Mouse (Mus musculus) heart, adult 11 months (tissue): ENCODE measurements around the gene Ackr2.

Experiments
- DNase-seq: peaks from one replicate; pipeline ENCODE4 v3.0.0; 2022

The Ackr2 gene

DNA sequence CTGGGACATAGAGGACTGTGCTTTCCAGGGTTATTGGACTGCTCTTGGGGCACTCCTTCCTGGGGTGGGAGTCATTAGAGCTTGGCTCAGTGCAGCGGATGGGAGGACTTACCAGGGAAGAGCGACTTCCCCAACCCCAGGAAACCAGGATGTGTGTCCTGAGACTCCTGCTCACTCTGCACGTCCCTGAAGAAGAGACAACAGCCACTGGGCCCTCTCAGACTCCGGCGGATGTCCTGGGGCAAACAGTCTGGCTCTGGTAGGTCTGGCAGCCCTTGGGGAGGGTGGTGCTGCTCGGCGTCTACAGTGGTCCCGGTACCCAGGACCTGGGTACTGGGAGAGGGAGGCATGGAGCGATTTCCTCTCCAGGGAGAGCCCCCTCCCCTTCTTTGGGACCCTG is at the start of gene Ackr2:
Ackr2 (plus strand) TSS at position 111 of the 400 bp plus-strand sequence.
- DNase-seq = peak; percentile 94

DNA sequence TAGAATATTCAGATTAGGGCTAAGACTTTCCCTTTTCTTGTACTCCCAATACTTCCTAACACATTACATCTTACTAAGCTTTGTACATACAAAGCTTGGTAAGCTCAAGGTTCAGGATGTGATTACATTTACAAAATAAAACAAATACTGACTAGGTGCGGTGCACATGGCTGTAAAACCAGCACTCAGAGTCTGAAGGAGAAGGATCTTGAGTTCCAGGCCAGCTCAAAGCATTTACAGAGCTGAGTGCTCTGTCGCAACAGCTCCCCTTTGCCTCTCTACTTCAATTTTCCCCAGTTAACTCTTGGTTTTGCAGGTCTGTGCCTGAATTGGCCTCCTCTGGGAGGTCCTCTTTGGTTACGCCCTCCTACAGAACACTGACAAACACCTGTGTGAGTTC is 43.9 kb upstream of the Ackr2 start:
- DNase-seq = no peak

DNA sequence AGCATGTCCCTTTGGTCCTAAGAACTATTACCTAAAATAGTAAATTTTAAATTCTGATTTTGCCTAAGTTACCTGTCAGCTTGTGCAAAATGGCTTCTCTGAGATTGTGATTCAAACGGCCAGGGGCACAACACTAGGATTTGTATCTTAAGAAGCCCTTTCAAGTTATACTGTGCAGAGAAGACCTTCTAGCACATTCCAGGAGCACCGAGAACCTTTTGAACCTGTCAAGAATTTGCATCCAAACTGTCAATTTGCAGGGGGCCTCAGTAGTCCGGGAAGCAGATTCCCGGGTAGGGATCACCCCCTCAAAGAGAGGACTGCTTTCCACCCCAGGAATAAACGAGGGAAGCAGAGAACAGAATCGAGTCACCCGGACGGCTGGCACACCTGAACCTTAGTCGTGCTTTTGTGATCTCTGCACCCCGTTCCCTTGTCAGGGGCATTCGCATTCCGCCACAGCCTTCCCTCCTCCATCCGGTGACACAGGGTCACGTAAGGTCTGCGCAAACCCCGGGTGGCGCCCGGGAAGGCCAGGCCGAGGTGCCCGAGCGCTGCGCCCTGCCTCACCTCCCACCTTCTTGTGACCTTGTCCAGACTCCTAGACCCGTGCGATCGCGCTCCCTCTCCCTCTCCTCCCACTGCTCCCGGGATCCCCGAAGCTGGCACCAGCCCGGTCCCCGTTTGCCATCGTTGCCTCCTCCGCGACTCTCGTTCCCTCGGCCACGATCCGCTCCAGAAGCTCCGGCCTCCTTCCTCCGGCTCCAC is 41.3 kb upstream of the Ackr2 start:
- no peak for DNase-seq

GRCm38 (mm10) chr9:121857474-121858152 is 40.5 kb upstream of the Ackr2 start:
- DNase-seq = peak; percentile 100

DNA sequence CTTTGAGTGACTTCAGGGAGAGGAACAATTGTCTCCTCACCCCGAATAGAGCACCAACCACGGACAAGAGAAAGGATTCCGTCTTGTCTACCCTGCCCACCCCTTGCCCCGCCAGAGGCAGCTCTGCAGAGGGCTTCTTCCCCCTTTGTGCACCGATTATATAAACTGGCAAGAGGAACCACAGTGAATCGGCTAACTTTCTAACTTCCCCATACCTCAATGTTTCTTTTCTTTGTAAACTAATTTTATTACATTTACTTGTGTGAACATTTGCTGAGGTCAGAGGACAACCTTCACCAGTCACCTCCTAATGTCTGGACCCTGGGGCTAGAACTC is 40.0 kb upstream of the Ackr2 start, which contains the start of gene Higd1a:
Higd1a (minus strand) TSS at position 210 of the 336 bp plus-strand sequence.
- DNase-seq = no peak

DNA sequence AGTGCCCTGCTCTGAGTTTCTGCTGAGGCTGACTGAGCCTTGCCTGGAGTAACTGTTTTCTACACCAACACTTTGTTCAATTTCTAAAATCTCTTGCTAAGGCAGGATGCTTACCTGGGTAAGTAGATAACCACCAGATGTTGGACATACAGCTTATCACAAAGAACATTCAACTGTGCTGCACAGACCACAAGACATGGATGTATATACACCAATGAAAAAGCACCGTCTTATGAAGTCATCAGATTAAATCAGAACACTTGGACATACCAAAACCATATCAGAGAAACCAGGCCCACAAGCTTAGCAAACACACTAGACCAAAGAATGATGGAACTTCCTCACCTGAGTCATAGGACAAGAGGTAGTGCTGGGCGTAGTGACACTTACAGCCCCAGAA is 38.8 kb upstream of the Ackr2 start:
- no peak for DNase-seq

DNA sequence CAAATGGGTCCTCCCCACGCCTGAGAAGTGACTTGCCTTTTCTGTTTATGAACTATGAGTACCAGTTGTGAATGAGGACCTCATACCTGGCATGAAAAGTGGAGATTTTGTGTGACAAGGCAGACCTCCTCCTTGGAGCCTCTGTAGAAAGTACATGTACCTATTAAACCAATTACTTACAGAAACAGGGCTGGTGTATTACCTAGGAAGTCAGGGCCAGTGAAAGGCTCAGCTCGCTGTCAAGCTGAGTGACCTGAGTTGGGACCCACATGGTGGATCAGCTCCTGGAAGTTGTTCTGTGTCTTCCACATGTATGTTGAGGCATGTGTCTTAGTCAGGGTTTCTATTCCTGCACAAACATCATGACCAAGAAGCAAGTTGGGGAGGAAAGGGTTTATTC is 37.2 kb upstream of the Ackr2 start:
- DNase-seq = peak; percentile 83

- peak; percentile 22 for DNase-seq
Observed at GRCm38 (mm10) chr9:121864837-121865236, 33.3 kb upstream of the Ackr2 start.

DNA sequence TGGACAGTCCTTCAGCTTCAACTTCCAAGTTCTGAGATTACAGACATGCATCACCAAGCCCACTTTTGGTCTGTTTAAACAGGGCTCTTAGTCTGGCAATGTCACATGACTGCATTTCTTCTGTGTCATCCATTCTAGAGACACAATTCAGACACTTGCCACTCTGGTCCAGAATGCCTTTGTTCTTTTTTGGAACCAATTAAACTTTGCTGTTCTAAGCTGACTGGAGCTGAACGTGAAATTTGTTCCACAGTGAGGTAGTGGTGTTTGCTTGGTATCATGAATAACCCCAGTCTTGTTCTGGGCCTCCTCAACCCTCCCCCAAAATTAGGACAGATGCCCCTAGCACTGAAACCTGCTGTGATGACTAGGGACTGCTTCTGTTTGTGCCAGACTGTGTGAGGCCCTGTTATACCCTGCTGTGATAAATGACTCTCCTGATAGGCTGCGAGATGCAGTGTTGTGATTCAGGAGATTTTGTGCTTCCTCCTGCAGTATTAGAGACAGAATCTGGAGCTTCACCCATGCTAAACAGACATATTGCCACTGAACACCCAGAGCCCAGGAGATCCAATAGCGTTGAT is 32.6 kb upstream of the Ackr2 start:
- peak; percentile 33 for DNase-seq

DNA sequence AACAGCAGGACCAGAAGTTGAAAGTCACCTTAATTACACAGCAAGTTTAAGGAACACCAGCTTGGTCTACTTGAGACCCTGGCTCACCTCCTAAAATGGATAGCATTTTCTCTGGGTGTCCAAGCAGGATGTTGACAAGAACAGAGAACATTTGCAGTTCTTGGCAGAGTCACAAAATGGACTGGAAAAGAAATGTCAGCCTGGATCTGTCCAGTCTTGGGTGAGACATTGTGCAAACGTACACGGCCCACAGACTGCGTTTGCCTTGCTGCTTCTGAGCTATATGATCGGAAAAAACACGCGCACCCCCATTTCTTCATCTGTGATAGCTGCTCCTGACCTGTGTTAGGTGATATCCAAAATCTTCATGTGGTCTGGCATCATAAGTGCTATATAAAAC is 30.5 kb upstream of the Ackr2 start:
- DNase-seq = peak; percentile 95

GRCm38 (mm10) chr9:121868236-121868635 is 29.9 kb upstream of the Ackr2 start:
- DNase-seq = no peak

GRCm38 (mm10) chr9:121869432-121869831 is 28.7 kb upstream of the Ackr2 start:
- peak; percentile 63 for DNase-seq

GRCm38 (mm10) chr9:121869973-121870515 is 28.1 kb upstream of the Ackr2 start:
- peak; percentile 48 for DNase-seq

DNA sequence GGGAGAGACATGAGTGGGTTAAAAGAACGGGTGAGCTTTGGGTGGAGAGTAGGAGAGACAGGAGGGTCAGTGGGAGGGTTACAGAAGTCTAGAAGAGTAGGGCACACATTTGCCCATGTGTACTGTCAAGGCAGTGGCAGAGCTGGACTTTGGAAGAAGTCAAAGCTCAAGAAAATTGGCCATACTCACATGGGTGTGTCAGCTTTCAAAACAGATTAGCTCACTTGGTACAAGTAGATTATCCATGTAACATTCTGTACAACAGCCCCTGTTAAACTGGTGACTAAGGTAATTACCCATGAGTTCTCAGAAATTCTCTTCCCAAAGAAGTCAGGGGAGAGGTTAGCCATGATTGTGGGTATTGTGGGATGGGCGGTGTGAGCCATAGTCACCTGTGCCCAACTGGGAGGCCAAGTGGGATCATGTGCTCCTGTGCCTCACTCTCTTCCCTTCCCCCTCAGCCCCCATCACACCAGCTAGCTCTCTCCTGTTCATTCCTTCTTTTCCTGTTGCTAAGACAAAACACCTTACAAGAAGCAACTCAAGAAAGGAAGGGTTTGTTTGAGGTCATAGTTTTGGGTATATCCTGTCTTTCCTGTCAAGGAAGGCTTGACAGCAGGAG is 26.0 kb upstream of the Ackr2 start:
- DNase-seq = peak; percentile 25

DNA sequence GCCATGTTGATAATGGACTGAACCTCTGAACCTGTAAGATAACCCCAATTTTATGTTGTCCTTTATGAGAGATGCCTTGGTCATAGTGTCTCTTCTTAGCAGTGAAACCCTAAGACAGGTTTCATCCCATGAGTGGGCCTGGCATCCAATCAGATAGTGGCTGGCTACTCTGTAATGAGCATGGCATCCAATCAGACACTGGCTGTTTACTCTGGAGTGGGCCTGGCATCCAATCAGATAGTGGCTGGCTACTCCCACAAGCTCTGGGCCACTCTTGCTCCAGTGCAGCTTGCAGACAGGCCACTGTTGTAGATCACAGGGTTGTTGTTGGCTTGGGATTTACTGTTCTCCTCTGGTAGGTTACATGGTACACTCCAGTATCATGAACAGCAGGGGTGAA is 24.6 kb upstream of the Ackr2 start:
- DNase-seq = no peak

DNA sequence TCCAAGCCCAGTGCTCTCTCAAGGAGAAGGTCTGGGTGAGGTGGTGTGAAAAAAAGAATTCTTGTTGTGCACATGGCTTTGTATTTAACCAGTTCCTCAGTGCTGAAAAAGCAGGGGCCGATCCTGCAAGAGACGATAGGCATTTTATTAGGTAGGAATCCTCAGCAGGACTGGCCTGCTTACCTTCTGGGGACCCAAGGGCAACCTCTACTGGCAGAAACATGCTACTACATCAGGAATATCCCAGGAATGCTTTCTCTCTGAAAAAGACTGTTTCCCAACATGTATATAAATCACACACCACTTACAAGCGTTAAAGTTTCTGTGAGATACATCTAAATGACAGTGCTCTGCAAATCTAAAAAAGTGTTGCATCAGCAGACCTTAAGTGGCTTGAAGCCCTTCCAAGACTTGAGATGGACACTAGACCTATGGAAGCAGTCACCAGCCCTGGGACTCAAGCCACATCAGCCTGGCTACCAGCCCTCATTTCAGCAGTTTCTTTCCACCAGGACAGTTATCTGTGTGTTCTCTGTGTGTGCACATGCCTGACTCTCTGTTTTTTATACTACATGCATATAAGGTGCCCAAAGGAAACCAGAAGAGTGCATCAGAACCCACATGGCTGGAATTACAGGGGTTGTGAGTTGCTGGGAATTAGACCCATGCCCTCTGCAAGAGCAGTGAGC is 21.0 kb upstream of the Ackr2 start:
- DNase-seq = peak; percentile 89

GRCm38 (mm10) chr9:121880840-121881239 is 17.3 kb upstream of the Ackr2 start:
- DNase-seq = peak; percentile 98

DNA sequence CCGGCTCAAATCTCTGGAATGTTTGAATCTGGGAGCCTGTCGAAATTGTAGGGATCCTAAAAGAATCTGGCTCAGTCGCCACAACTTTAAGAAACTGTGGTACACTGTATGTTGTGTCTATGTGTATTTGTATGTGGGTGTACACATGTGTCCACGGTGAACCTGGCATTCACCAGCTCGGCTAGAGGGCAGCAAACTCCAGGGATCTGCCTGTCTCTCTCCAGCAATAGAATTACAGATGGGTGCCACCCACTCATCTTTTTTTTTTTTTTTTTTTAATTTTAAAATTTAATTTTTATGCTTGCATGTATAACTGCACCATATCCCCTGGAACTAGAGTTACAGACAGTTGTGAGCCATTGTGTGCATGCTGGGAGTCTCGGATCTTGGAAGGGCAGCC is 16.9 kb upstream of the Ackr2 start:
- peak; percentile 86 for DNase-seq

DNA sequence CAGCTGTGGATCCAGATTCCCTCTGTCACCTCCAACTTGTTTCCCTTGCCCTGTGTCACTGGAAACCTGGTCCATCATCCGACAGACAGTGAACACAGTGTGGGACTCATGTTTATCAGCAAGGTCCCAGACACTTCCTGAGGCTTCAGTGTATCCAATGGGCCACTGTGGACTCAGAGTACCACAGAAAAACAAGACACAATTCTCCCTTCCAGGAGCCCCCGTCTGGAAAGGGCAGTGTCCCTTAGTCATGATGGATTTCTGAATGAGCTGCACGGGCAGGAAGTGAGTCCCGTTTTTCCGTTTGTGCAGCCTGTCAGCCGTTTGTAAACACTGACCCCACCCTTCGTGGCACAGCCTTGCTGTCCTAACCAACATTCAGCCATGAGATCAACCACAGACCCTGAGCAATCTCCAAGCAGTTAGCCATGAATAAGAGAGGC is 16.1 kb upstream of the Ackr2 start:
- DNase-seq = peak; percentile 96

DNA sequence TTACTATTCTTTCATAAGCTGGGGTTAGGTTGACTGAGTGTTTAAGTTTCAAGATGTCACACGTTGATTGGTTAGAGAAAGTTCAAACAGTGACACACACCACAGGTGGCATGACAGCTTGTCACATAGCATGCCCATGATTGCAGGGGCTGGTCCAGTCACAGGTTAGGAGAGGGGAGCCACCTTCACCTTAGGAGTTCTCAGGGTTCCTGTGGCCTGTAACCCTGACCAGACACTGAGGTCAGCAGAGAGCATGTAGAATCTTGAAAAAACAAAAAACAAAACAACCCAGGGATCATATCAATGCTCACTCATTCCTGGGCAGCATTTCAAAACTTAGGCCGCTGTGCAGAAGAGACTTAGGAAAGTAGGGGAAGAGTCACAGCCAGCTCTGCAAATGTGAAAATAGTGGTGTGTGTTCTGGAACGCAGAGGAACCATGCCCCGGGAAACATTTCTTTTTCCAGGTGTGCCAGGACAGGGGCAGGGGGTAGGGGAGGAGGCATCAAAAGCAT is 8.2 kb upstream of the Ackr2 start:
- no peak for DNase-seq

GRCm38 (mm10) chr9:121890441-121890941 is 7.7 kb upstream of the Ackr2 start:
- DNase-seq = peak; percentile 98

DNA sequence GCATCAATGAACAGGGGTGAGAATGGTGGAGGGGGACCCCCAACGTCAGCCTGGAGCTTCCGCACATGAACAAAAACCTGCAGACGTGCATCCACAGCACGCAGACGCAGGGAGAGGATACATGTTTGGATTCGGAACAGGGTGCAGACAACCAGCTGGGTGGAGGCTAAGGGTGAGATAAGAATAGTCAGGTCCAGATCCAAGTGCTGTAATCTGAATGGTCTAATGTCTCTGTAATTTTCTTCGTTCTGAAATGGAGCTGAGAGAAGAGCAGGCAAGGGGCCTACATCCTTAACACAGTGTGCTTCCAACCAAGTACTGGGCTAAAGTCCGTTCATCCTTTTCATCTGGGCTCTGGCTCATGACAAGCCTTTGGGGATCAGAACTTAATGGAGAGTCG is 6.9 kb upstream of the Ackr2 start:
- peak; percentile 93 for DNase-seq
